Mouse (Mus musculus) adrenal gland, adult (tissue): ENCODE data around the gene Polr1c.

Experiments
- DNase-seq, 2 experiments: peaks; one replicate each; pipeline ENCODE4 v3.0.0; 2022 to 2023; ENCODE audit warnings: low spot score in 1 of 2; ENCODE audit not compliant: inconsistent age in 2 of 2

Gene Polr1c

DNA sequence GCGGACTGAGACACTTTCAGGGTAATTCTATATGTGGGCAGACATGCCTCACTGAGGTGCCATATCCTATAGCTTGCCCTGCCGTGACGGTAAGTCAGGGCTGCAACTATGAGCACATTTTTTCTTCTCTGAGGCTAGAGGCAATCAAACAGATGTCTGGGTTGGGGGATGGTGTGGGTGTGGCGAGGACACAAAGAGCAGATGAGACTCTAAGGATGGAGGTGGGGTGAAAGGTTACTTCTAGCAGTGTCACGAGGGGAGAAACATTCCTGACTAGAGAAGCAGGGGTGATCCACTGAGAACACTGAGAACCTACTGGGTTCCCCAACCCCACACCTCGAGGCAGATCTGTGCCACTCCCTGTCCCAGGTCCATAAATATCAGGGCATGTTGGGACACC, 19.1 kb upstream of the Polr1c start:
- DNase-seq = no peak

DNA sequence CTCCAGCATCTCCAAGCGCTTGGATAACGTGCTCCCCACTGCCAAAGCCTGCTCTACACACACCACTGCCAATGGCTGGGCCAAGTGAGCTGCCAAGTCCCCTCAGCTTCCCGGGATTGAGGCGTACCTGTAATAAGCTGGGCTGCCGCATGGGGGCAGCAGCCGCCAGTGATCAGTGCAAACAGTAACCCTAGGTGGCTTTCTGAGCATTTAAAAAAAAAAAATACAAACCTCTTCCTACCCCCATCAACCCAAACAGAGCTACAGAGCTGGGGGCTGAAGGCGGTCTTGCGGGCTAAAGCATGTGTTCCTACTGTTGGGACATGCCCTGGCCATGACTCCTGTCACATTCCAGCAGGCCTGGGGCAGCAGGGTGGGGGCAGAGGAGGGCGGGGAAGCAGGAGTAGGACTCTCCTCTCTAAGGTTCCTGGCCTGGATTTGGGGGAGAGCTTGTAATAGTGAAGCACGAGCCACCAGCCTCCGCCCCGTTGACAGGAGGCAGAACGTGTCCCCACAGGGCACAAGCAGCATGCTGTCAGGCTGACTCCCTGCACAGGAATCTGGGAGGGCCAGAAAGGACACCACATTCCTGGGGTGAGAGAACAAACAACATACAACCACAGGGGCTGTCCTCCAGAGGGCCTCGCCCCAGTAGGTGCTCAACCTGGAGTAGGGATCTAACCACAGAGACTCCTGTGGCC, 18.2 kb upstream of the Polr1c start:
- peak; percentile 82 to 93 for DNase-seq

GRCm38 (mm10) chr17:46265502-46265901, 17.6 kb upstream of the Polr1c start:
- DNase-seq = no peak

GRCm38 (mm10) chr17:46262201-46262694, 14.4 kb upstream of the Polr1c start:
- DNase-seq = no peak

- no peak for DNase-seq
These were observed 11.8 kb upstream of the Polr1c start for GRCm38 (mm10) chr17:46259675-46260074.

GRCm38 (mm10) chr17:46258279-46259053, 10.6 kb upstream of the Polr1c start:
- no peak for DNase-seq

DNA sequence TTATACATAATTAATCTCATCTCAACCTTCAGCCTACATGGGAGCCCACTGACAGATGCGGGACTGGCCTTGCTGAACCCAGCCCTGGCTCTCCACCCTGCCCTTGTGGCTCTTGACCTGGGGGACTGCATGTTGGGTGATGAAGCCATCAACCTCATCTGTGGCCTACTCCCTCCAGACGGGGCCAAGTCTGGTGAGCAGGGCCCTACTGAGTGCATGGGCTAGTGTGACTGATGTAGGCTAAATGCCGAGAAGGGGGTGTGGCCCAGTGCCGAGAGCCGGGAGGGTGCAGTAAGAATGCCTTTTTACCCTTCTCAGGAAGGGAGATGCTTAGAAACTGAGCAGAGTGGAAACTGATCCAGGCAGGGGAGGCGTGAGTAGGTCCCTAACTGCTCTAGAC, 7.3 kb upstream of the Polr1c start:
- DNase-seq = no peak

DNA sequence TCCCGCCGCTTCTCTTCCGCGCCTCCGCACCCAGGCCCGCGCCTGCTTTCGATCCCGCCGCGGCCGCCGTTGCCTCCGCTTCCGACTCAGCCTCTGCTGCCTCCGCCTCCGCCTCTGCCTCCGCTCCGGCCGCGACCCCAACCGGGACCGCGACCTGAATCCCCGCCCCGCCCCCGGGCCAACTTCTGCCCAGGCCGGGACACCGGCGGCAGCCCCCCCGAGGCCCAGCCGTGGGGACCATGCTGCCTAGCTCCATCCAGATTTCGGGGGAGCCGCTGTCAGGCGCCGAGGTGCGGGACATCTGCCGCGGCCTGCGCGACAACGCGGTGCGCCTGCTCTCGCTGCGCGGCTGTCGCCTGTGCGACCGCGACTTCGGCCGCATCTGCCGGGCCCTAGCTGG, 6.3 kb upstream of the Polr1c start:
- peak; percentile 63 to 82 for DNase-seq

- peak; percentile 94 to 98 for DNase-seq
These were observed 5.7 kb upstream of the Polr1c start, which contains the start of gene Lrrc73 for GRCm38 (mm10) chr17:46253452-46254084. Gene Lrrc73 (plus strand): TSS chr17:46253531.

GRCm38 (mm10) chr17:46252571-46253451, 5.0 kb upstream of the Polr1c start:
- DNase-seq = peak in 1 of 2 experiments; percentile 85

DNA sequence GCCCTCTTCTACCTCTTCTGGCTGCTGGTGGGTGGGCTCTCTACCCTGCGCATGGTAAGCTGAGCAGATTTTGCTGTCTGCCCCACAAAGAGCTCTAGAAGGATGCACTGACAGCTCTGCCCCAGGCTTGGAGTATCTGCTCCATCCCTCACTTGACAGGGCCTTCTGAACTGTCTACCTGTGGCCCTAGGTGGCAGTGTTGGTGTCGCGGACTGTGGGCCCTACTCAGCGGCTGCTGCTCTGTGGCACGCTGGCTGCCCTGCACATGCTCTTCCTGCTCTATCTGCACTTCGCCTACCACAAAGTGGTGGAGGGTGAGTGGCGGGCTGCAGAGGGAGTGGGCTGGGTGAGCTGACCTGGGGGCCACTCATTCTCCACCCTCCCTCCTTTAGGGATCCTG, 3.3 kb upstream of the Polr1c start:
- no peak for DNase-seq

GRCm38 (mm10) chr17:46248189-46248522, 302 bp upstream of the Polr1c start:
- no peak for DNase-seq

DNA sequence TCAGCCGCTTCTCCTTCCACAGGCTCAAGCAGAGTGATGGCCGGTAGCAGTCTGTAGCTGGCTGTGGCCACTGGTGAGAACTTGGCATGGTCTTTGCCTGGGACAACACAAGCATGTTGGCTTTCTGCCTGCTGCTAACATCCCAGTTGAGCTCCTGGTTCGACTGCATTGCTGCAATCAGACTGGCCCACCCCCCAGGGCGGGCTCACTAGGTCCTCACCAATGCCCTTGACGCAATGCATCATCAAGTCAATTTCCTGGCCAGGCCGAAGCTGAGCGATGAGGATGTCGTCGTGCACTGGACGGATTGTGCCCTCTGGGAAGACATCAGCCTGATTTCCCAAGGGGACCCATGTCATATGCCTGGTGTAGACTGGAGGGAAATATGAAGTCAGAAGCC, 3.3 kb downstream of the Polr1c start:
- peak; percentile 88 to 93 for DNase-seq

DNA sequence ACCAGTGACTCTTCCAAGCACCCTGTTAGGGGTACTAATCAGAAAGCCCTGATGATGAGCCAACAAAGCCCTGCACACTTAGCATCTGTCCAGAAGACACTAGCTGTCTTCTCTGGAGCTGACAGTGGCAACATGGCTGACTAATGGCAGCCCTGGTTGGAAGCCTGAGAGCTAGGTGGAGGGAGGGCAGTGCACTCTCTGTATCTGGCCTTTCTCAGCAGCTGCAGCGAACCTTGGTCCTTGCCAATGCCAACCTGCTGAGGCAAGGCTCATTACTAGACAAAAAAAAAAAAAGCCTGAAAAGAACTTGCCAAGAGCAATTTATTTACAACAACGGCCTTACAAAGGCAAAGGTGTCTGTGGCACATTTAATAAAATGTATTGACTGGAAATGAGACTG, 4.2 kb downstream of the Polr1c start:
- DNase-seq = peak in 1 of 2 experiments; percentile 77

- peak; percentile 26 to 78 for DNase-seq
These were observed 4.9 kb downstream of the Polr1c start for GRCm38 (mm10) chr17:46242993-46243392.

DNA sequence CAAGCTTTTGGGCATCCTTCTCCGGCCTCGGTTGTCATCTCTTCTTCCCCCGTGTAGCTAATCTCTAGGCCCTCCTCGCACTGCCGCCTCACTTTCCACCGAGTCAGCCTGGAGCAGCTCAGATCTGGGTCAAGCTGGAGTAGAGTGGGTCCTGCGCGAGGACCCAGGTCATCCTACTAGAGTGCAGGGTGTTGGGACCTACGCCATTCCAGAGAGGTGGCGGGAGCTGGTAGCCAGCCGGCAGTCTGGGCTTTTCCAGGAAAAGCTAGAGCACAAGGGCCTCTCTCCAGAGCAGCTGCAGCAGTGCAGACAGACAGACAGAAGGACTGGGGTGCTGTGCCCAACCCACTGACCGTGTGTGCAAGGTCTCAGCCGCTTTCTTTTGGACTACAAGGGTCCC, 5.6 kb downstream of the Polr1c start:
- DNase-seq = no peak

- DNase-seq = no peak
These were observed 6.4 kb downstream of the Polr1c start for GRCm38 (mm10) chr17:46241471-46241870.

DNA sequence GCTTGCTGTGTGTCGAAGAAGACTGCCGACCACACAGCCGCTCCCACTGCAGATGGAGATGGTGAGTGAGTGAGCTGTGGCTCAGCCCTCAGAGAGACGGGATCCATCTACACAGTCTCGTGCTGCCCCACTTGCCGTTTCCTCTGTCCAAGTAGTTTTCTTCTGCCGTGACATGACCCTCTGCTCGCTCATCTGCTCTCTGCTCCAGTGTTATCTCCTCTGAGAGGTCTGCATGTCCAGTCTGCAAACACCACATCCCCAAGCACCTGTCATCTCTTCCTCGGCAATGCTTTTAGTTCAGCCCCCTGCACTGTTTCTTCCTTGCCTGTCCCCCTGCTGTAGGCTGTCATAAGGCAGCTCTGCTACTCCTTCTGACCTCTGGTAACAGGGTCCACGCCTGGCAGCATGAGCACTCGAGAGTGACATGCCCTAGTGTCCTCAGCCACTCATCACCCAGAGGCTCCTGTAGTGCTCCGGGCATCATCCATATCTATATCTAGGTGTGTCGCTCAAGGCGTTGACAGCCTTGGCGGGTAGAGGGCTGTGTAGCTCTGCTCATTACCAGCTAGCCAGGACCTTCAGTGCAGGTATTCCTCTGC, 8.2 kb downstream of the Polr1c start:
- no peak for DNase-seq

DNA sequence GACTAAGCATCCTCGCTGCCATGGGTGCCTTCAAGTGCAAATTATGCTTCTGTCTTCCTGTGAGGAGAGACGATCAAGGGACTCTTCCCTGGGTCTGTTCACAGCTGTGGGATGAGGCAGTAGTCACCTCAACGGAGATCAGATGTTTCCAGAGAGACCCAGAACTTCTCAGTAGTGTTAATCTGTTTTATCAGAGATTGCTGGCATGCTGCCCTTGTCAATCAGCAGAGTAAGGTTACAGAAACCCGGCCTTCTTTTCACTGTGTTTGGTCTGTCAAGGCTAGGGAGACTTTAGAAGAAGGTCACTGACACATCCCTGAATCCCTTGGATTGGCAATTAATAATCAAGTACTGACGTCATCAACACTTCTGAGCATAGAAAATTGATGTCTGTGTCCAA, 10.4 kb downstream of the Polr1c start:
- DNase-seq = peak; percentile 50 to 91

- no peak for DNase-seq
These were observed 10.8 kb downstream of the Polr1c start for GRCm38 (mm10) chr17:46237079-46237478.

- DNase-seq = no peak
These were observed 11.8 kb downstream of the Polr1c start for GRCm38 (mm10) chr17:46236067-46236466.
